Mouse (Mus musculus): ENCODE measurements around the gene 6430548M08Rik.

6430548M08Rik gene

GRCm38 (mm10) chr8:120104721-120105272, 9.2 kb upstream of the 6430548M08Rik start:
- DNase-seq (ENCODE audit: low read depth, low spot score) = no peak

GRCm38 (mm10) chr8:120109149-120109548, 4.8 kb upstream of the 6430548M08Rik start:
- no peak for DNase-seq (ENCODE audit: low read depth, low spot score)

GRCm38 (mm10) chr8:120110966-120111365, 3.0 kb upstream of the 6430548M08Rik start:
- DNase-seq (ENCODE audit: low read depth, low spot score) = no peak

DNA sequence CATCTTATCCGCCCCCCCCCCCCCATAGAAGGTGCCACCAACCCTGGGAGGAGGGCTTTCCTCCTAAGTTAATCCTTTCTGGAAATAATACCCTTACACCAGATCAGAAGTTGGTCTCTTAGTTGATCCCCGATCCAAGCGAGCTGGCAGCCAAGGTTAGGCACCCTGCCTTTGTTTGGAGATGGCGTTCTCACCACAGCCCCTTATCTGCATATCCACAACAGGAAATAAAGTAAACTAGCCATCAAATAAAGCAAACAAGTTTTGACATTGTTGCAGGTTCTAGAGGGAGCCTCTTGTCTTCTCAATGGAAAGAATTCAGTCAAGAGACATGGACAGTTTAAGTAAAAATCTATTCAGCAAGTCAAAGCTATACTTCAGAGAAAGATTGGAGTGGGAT, 2.6 kb upstream of the 6430548M08Rik start:
- DNase-seq (ENCODE audit: low read depth, low spot score) = no peak

GRCm38 (mm10) chr8:120112535-120112934, 1.4 kb upstream of the 6430548M08Rik start:
- no peak for DNase-seq (ENCODE audit: low read depth, low spot score)

DNA sequence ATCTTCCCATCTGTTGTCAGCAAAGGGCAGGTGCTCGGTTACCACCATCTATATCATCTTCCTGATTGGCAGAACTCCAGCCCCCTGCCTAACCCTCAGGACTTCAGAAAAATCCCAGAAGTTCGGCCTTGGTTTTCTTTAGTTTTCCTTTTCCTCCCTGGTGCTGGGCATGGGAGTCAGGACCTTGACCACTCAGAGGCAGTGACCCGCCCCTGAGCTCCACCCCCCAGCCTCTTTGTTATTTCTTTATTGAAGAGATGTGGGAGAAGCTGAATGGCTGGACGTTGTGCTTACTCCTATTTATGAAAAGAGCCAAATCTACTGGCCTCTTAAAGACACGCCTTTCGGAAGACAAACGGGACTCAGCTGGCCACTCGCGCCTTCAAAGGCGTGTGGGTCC, 646 bp upstream of the 6430548M08Rik start:
- no peak for DNase-seq (ENCODE audit: low read depth, low spot score)

GRCm38 (mm10) chr8:120114315-120114841, 426 bp downstream of the 6430548M08Rik start:
- no peak for DNase-seq (ENCODE audit: low read depth, low spot score)

DNA sequence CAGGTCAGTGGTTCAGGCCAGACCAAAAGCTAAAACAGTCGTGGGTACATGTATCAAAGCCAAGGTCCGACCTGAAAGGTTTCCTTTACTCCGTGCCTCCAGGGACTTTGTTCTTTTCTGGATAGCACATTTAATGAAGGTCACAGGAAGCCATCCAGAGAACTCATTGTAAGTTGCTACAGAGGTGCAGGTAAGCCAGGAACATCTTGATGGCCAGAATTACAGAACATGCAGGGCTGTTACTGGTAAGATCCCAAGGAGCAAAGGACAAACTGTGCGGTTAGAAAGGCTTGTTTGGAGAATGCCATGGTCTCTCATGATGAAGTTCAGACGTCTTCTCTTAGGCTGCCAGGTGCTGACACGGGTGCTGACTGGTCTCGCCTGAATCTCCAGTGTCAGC, 2.6 kb downstream of the 6430548M08Rik start:
- DNase-seq (ENCODE audit: low read depth, low spot score) = no peak

DNA sequence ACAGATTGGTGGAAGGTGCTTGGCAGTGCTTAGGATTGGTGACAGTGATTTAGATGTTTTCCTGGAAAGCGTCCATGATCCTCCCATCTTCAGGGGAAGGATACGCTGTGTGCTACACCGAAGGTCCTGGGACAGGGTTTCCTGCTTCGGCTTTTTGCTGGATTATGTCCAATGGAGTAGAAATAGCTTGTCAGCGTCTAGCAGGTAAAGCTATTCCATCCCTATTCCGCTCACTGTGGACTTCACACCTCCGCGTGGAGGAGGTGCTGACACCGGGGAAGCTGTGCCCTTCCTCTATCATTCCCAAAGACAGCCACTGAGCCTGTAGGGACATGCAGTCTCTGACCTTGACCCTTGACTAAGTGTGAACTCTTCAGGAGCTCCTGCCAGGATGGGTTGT, 4.2 kb downstream of the 6430548M08Rik start:
- DNase-seq (ENCODE audit: low read depth, low spot score) = no peak

GRCm38 (mm10) chr8:120118847-120119246, 4.9 kb downstream of the 6430548M08Rik start:
- no peak for DNase-seq (ENCODE audit: low read depth, low spot score)

GRCm38 (mm10) chr8:120119429-120119828, 5.5 kb downstream of the 6430548M08Rik start:
- DNase-seq (ENCODE audit: low read depth, low spot score) = no peak

- DNase-seq (ENCODE audit: low read depth, low spot score) = no peak
Measured at GRCm38 (mm10) chr8:120119931-120120330, 6.0 kb downstream of the 6430548M08Rik start.

DNA sequence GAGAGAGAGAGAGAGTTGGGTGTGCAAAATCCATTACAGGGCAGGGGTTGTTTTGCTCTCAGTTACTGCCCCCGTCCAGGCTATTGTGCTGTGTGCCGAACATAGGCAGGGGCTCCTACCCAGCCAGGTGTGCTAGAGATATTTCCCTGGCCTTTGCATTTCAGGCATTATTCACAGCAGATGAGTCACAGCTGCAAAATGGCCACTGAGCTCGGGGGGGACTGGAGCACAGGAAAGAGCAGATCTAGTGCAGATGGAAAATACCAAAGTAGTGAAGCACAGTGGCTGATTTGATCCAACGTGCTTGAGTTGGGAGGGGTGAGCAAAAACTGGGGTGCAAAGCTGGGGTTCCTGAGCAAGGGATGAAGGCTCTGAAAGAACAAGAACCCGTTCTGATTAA, 7.0 kb downstream of the 6430548M08Rik start:
- no peak for DNase-seq (ENCODE audit: low read depth, low spot score)

DNA sequence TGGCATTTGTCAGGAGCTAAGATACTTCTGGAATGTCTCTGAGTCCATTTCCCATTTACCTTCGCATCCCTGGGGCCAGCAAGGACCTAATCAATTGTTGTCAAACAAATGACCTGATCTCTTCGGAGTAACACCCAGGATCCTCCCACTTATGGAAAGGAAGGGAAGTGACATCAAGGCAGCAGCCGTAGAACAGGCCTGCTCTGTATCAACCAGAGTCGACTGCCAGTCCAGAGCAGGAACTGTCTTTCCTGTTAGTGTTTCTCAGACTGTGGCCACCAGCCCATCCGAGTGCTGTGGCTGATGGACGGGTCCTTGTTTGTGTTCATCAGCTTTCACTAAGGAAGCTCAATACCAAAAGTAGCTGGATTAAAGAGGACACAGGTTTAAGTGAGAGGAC, 10.3 kb downstream of the 6430548M08Rik start:
- DNase-seq (ENCODE audit: low read depth, low spot score) = no peak

DNA sequence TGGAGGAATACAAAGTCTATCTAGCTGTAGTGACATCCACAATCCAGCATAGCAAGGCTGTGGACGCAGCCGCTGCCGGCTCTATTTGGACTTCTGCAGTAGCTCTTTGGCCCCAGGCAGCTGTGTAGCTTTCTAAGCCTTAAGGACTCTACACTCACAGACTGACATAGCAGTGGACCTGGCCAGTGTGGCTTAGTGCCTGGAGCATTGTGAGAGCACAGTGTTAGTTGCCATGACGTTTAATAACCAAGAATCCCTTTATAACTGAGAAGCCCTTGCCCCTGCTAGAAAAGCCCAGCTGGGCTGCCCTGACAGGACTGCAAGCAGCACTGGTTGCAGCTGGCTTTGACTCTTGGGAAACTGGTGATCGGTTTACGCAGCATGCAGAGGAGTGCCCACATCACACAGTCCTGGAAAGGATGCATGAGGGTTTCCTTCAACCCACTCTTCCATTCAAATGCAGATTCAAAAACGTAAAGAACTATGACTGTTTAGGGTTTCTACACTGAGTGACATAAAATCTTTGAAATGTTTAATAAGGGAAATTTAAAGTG, 11.0 kb downstream of the 6430548M08Rik start:
- DNase-seq (ENCODE audit: low read depth, low spot score) = no peak

DNA sequence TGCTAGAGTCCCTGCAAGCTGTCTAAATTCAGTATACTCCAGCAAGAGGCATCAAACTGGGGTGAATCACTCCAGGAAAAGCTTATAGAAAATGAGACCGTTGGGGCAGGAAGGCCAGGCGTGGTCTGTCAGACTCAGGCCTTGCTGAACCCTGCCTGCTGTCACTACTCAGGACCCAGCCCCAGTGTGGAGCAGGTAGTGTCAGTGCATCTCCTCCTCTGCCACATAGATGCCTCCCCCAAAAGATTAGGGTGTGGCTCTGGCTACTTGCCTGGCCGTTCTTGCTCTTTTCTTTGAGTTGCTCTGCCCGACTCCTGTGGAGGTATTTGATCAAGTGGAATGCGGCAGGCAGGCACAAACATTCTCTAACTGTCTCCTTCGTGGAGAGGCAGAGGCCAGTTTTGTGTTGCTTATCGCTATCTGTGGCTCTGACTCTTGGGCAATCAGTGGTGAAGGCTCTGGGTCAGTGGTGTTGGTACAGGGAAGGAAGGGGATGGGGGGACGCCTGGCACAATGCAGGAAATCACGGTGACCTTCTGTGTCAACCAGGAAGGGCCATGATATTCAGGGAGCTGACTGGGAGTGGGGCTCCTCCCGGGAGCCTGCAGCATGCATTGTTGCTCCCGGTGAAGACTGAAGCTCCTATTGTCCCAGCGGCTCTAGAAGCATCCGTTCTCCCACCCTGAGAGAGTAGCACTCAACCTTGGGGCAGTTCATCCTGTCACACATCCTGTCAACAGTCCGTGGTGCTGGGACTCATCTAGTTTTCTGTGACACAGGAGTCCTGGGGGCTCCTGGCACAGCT, 12.6 kb downstream of the 6430548M08Rik start:
- no peak for DNase-seq (ENCODE audit: low read depth, low spot score)

GRCm38 (mm10) chr8:120129547-120129946, 15.6 kb downstream of the 6430548M08Rik start:
- DNase-seq (ENCODE audit: low read depth, low spot score) = no peak

DNA sequence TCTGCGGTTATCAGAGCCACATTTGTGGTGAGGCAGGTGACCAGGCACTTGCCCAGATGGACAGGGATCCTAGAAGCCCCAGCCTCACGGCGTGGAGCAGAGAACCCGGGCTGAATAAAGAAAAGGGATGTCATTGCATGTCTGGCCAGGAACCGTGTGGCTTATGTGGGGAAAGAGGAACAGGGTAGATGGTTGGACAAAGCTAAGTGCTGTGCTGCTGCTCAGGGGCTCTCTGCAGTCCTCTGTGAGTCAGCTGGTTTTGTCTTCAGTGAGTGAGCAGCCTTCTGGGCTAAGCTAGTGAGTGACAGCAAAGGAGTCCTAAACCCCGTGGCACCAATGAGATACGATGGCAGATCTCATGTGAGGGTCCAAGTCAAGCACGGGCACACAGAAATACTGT, 17.2 kb downstream of the 6430548M08Rik start:
- no peak for DNase-seq (ENCODE audit: low read depth, low spot score)

GRCm38 (mm10) chr8:120133169-120133568, 19.2 kb downstream of the 6430548M08Rik start:
- no peak for DNase-seq (ENCODE audit: low read depth, low spot score)

GRCm38 (mm10) chr8:120135687-120136086, 21.7 kb downstream of the 6430548M08Rik start:
- DNase-seq (ENCODE audit: low read depth, low spot score) = no peak

DNA sequence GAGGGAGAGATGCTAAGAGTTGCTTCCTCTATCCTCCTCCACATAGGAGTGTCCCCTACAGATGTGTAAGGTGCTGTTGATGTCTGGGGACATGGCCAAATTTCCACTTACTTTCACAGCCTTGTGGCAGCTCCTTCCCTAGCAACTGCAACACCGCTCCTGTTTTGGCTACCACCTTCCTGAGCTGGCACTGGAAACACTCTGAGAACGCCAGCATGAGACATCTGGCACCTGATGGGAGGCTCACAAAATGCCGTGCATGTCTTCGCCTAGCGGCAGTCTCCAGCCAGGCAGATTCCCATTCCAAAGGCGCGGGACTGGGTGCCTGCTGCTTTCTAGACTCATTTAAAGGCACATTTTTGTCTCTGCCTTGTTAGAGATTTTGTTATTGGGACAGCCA, 22.7 kb downstream of the 6430548M08Rik start:
- DNase-seq (ENCODE audit: low read depth, low spot score) = no peak

- DNase-seq (ENCODE audit: low read depth, low spot score) = no peak
Measured at GRCm38 (mm10) chr8:120138958-120139357, 25.0 kb downstream of the 6430548M08Rik start.

GRCm38 (mm10) chr8:120140769-120141168, 26.8 kb downstream of the 6430548M08Rik start:
- DNase-seq (ENCODE audit: low read depth, low spot score) = no peak

Measured in retina, adult 2 months (tissue).